Mouse (Mus musculus): ENCODE results near the gene Gm26897. TPM values are rescaled to one million over a fixed set of nuclear protein-coding genes. Genes with fewer than 3 reads are reported as not detected.

Gm26897 gene
- polyA plus RNA-seq, 1 experiment from 2014 or later = not detected

- WGBS = 59% methylated on average over 6 of the region's 6 CpGs
- Histone ChIP-seq H3K9ac (ENCODE audit: low read depth, low read length) (no peak overlapping the region), H3K27ac (ENCODE audit: low read depth, low read length) (no peak overlapping the region), H3K9me3 (ENCODE audit: control insufficient read depth, low read length) (no peaks in the 10 kb centered on the region), H3K27me3 (replicated peaks; ENCODE audit: control insufficient read depth, insufficient read depth, low read length) (peaks cover 27% of the 10 kb centered on the region), H3K4me1 (replicated peaks; ENCODE audit: control insufficient read depth, insufficient read depth, low read length) (no peaks in the 10 kb centered on the region), H3K4me2 (no peak overlapping the region), H3K4me3 (ENCODE audit: low read depth, low read length) (no peak overlapping the region), H3K36me3 (ENCODE audit: control insufficient read depth, insufficient read depth, low read length) (no peaks in the 10 kb centered on the region; the same call in 1 of the 2 replicates)
- DNase-seq (ENCODE audit: low spot score) = no peak
- no peak for ATAC-seq (replicated peaks; ENCODE audit: low FRiP score)
Measured at GRCm38 (mm10) chr5:111739480-111739879, 5.8 kb downstream of the Gm26897 start.

GRCm38 (mm10) chr5:111740384-111741275 is 6.9 kb downstream of the Gm26897 start:
- no peak overlapping the region for H3K9ac ChIP-seq (ENCODE audit: low read depth, low read length)
- H3K27ac ChIP-seq (ENCODE audit: low read depth, low read length) = no peak overlapping the region
- no peaks in the 10 kb centered on the region for H3K9me3 ChIP-seq (ENCODE audit: control insufficient read depth, low read length)
- H3K4me3 ChIP-seq (ENCODE audit: low read depth, low read length) = no peak overlapping the region
- no peaks in the 10 kb centered on the region for H3K4me1 ChIP-seq (replicated peaks; ENCODE audit: control insufficient read depth, insufficient read depth, low read length)
- 33% methylated on average over 16 of the region's 16 CpGs for WGBS
- H3K4me2 ChIP-seq = no peak overlapping the region
- H3K27me3 ChIP-seq (replicated peaks; ENCODE audit: control insufficient read depth, insufficient read depth, low read length) = peaks cover 27% of the 10 kb centered on the region
- H3K36me3 ChIP-seq (ENCODE audit: control insufficient read depth, insufficient read depth, low read length) = no peaks in the 10 kb centered on the region
- no peak for ATAC-seq (replicated peaks; ENCODE audit: low FRiP score)
- no peak for DNase-seq (ENCODE audit: low spot score)

GRCm38 (mm10) chr5:111741352-111741751 is 7.6 kb downstream of the Gm26897 start:
- H3K9me3 ChIP-seq (ENCODE audit: control insufficient read depth, low read length) = no peaks in the 10 kb centered on the region
- no peak overlapping the region for H3K4me3 ChIP-seq (ENCODE audit: low read depth, low read length)
- DNase-seq (ENCODE audit: low spot score) = no peak
- H3K27me3 ChIP-seq (replicated peaks; ENCODE audit: control insufficient read depth, insufficient read depth, low read length) = peaks cover 27% of the 10 kb centered on the region
- H3K4me1 ChIP-seq (replicated peaks; ENCODE audit: control insufficient read depth, insufficient read depth, low read length) = no peaks in the 10 kb centered on the region
- no peak overlapping the region for H3K9ac ChIP-seq (ENCODE audit: low read depth, low read length)
- WGBS = 16% methylated on average over 11 of the region's 11 CpGs
- no peaks in the 10 kb centered on the region for H3K36me3 ChIP-seq (ENCODE audit: control insufficient read depth, insufficient read depth, low read length)
- no peak overlapping the region for H3K27ac ChIP-seq (ENCODE audit: low read depth, low read length)
- H3K4me2 ChIP-seq = no peak overlapping the region
- no peak for ATAC-seq (replicated peaks; ENCODE audit: low FRiP score)

- H3K36me3 ChIP-seq (ENCODE audit: control insufficient read depth, insufficient read depth, low read length) = no peaks in the 10 kb centered on the region
- H3K4me2 ChIP-seq = no peak overlapping the region
- H3K27me3 ChIP-seq (replicated peaks; ENCODE audit: control insufficient read depth, insufficient read depth, low read length) = peaks cover 27% of the 10 kb centered on the region
- no peaks in the 10 kb centered on the region for H3K4me1 ChIP-seq (replicated peaks; ENCODE audit: control insufficient read depth, insufficient read depth, low read length)
- DNase-seq (ENCODE audit: low spot score) (no peak), ATAC-seq (replicated peaks; ENCODE audit: low FRiP score) (no peak)
- no peak overlapping the region for H3K4me3 ChIP-seq (ENCODE audit: low read depth, low read length)
- H3K27ac ChIP-seq (ENCODE audit: low read depth, low read length) = no peak overlapping the region
- no peaks in the 10 kb centered on the region for H3K9me3 ChIP-seq (ENCODE audit: control insufficient read depth, low read length)
- 18% methylated on average over 13 of the region's 13 CpGs for WGBS
- H3K9ac ChIP-seq (ENCODE audit: low read depth, low read length) = no peak overlapping the region
Measured at GRCm38 (mm10) chr5:111742290-111742898, 8.7 kb downstream of the Gm26897 start.

- Histone ChIP-seq H3K4me1 (replicated peaks; ENCODE audit: control insufficient read depth, insufficient read depth, low read length) (no peaks in the 10 kb centered on the region), H3K9me3 (ENCODE audit: control insufficient read depth, low read length) (no peaks in the 10 kb centered on the region), H3K27me3 (replicated peaks; ENCODE audit: control insufficient read depth, insufficient read depth, low read length) (no peaks in the 10 kb centered on the region), H3K9ac (ENCODE audit: low read depth, low read length) (no peak overlapping the region), H3K27ac (ENCODE audit: low read depth, low read length) (no peak overlapping the region), H3K4me2 (no peak overlapping the region), H3K36me3 (ENCODE audit: control insufficient read depth, insufficient read depth, low read length) (no peaks in the 10 kb centered on the region), H3K4me3 (ENCODE audit: low read depth, low read length) (no peak overlapping the region)
- DNase-seq (ENCODE audit: low spot score) = no peak
- WGBS = 77% methylated on average over 5 of the region's 5 CpGs
- ATAC-seq (replicated peaks; ENCODE audit: low FRiP score) = no peak
Measured at GRCm38 (mm10) chr5:111749599-111749998, 15.9 kb downstream of the Gm26897 start.

- Histone ChIP-seq H3K27ac (ENCODE audit: low read depth, low read length) (no peak overlapping the region), H3K27me3 (replicated peaks; ENCODE audit: control insufficient read depth, insufficient read depth, low read length) (no peaks in the 10 kb centered on the region), H3K36me3 (ENCODE audit: control insufficient read depth, insufficient read depth, low read length) (no peaks in the 10 kb centered on the region), H3K4me3 (ENCODE audit: low read depth, low read length) (no peak overlapping the region), H3K9me3 (ENCODE audit: control insufficient read depth, low read length) (no peaks in the 10 kb centered on the region), H3K4me1 (replicated peaks; ENCODE audit: control insufficient read depth, insufficient read depth, low read length) (no peaks in the 10 kb centered on the region), H3K4me2 (no peak overlapping the region), H3K9ac (ENCODE audit: low read depth, low read length) (no peak overlapping the region)
- DNase-seq (ENCODE audit: low spot score) = no peak
- no peak for ATAC-seq (replicated peaks; ENCODE audit: low FRiP score)
- 85% methylated on average over 13 of the region's 13 CpGs for WGBS
Measured at GRCm38 (mm10) chr5:111750092-111750491, 16.4 kb downstream of the Gm26897 start.

- no peaks in the 10 kb centered on the region for H3K4me1 ChIP-seq (replicated peaks; ENCODE audit: control insufficient read depth, insufficient read depth, low read length)
- H3K9ac ChIP-seq (ENCODE audit: low read depth, low read length) = no peak overlapping the region
- no peaks in the 10 kb centered on the region for H3K27me3 ChIP-seq (replicated peaks; ENCODE audit: control insufficient read depth, insufficient read depth, low read length)
- DNase-seq (ENCODE audit: low spot score) (no peak), ATAC-seq (replicated peaks; ENCODE audit: low FRiP score) (no peak)
- no peaks in the 10 kb centered on the region for H3K9me3 ChIP-seq (ENCODE audit: control insufficient read depth, low read length)
- peak overlapping the region; percentile 29; the same call in 1 of the 2 replicates for H3K4me3 ChIP-seq (ENCODE audit: low read depth, low read length)
- no peak overlapping the region for H3K27ac ChIP-seq (ENCODE audit: low read depth, low read length)
- peak overlapping the region; percentile 55 for H3K4me2 ChIP-seq
- WGBS = 31% methylated on average over 16 of the region's 16 CpGs
- no peaks in the 10 kb centered on the region for H3K36me3 ChIP-seq (ENCODE audit: control insufficient read depth, insufficient read depth, low read length)
Measured at GRCm38 (mm10) chr5:111754484-111755139, 20.9 kb downstream of the Gm26897 start.

- 12% methylated on average over 5 of the region's 5 CpGs for WGBS
- no peak overlapping the region for H3K27ac ChIP-seq (ENCODE audit: low read depth, low read length)
- ATAC-seq (replicated peaks; ENCODE audit: low FRiP score) (0 out of 2 replicates have a peak, but pooled peaks have one; percentile 36), DNase-seq (ENCODE audit: low spot score) (no peak)
- no peaks in the 10 kb centered on the region for H3K9me3 ChIP-seq (ENCODE audit: control insufficient read depth, low read length)
- peak overlapping the region; percentile 55; the same call in 1 of the 2 replicates for H3K4me2 ChIP-seq
- H3K36me3 ChIP-seq (ENCODE audit: control insufficient read depth, insufficient read depth, low read length) = no peaks in the 10 kb centered on the region
- H3K27me3 ChIP-seq (replicated peaks; ENCODE audit: control insufficient read depth, insufficient read depth, low read length) = no peaks in the 10 kb centered on the region; the same call in 1 of the 2 replicates
- H3K9ac ChIP-seq (ENCODE audit: low read depth, low read length) = no peak overlapping the region
- no peak overlapping the region for H3K4me3 ChIP-seq (ENCODE audit: low read depth, low read length)
- no peaks in the 10 kb centered on the region for H3K4me1 ChIP-seq (replicated peaks; ENCODE audit: control insufficient read depth, insufficient read depth, low read length)
Measured at GRCm38 (mm10) chr5:111755330-111755729, 21.6 kb downstream of the Gm26897 start.
